Mouse (Mus musculus): ENCODE results near the gene Lss.

DNA sequence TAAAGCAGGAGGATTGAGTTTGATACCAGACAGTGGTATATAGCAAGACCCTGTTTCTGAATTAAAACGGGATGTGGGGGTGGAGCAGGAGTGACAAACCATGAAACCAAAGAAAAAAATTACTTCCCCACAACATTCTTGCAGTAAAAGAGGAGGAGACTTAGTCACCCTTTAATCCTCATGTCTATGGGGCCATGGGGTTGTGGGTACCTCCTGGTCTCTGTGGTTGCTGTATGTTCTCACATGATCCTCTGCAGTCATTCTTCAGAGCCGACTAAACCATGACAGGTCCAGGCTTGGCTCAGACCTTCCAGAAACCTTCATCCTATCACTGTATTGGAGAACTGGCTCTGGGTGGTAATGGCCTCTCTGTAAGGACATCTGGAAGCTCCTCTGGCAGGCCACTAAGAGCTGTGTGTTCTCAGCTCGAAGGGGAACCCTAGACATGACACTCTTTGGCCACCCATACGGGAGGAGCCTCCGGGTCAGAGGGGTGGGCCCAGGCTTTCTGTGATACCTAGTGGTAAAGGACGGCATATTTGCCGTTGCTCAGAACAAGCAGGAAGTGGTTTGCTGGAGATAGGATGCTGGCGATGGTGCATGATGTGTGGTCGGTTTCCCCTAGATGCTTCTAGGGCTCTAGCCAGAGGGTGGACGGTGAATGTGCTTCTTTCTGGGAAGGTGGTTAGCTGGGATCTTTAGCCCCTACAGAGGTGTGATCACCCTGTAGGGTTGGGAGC lies 11.4 kb downstream of the Lss start:
- TF ChIP-seq EP300 (IDR thresholded peaks at IDR 0.05; ENCODE audit: low read depth) = no peak
- TF ChIP-seq CTCF (IDR thresholded peaks at IDR 0.05; ENCODE audit: low read depth) = no peak
